In the genomic region with DNA sequence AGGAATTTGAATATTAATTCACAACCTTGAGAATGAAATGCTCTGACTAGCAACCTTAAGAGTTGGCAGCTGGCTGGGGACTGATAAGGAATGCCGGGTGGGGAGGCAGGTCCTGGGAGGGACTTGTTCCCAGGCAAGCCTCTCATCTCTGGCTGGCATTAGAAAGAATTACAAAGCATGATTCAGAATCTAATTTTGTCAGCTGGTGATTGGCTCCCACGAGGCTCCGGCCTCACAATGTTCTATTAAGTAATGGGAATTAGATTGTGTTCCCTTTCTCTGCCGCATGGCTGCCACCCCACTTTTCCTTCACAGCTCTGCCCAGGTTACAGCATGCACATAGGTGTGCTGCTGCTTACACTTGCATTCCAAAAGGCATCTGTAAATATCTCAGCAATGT, we compare ENCODE assay signal across 8 mouse cellular contexts.
DNase-seq lines count a peak whose midpoint lies in the region; ATAC-seq lines count a peak whose summit lies in the region.
"Had no signal": no experiment of that assay in that cellular context is flagged by ENCODE, and none has a peak within 500 bp of the region (broad histone marks: within the 10 kb centered on the region; RNA-seq: fewer than 3 reads in every experiment).

No protein-coding gene starts in this region.

- peak; percentile 19 to 23 for DNase-seq in heart, postnatal 36 days
- no peak for DNase-seq in right cerebral cortex, postnatal 14 days
- DNase-seq: right cerebral cortex, adult 18-20 months had no signal

- no peak overlapping the region for H3K4me2 ChIP-seq in neural tube, embryonic 14.5 days (ENCODE audit: low read depth, low read length)
- no peak overlapping the region for H3K4me2 ChIP-seq in neural tube, embryonic 15.5 days
- H3K4me2 ChIP-seq in forebrain, embryonic 15.5 days (replicated peaks) = no peak overlapping the region
- no peak overlapping the region for H3K4me2 ChIP-seq in stomach, embryonic 15.5 days

- no peak overlapping the region for H3K27ac ChIP-seq in neural tube, embryonic 14.5 days (ENCODE audit: low read depth, low read length)
- no peak overlapping the region for H3K27ac ChIP-seq in neural tube, embryonic 15.5 days (replicated peaks)
- no peak overlapping the region for H3K27ac ChIP-seq in forebrain, embryonic 15.5 days (replicated peaks)
- no peak overlapping the region for H3K27ac ChIP-seq in stomach, embryonic 15.5 days

- no peaks in the 10 kb centered on the region for H3K9me3 ChIP-seq in neural tube, embryonic 14.5 days (ENCODE audit: control insufficient read depth, low read length)
- no peaks in the 10 kb centered on the region for H3K9me3 ChIP-seq in neural tube, embryonic 15.5 days (replicated peaks)
- no peaks in the 10 kb centered on the region for H3K9me3 ChIP-seq in forebrain, embryonic 15.5 days
- no peaks in the 10 kb centered on the region for H3K9me3 ChIP-seq in stomach, embryonic 15.5 days

- no peak overlapping the region for H3K9ac ChIP-seq in neural tube, embryonic 14.5 days (replicated peaks; ENCODE audit: low read depth, low read length)
- H3K9ac ChIP-seq in neural tube, embryonic 15.5 days (replicated peaks) = no peak overlapping the region
- H3K9ac ChIP-seq in forebrain, embryonic 15.5 days (replicated peaks) = no peak overlapping the region
- H3K9ac ChIP-seq in stomach, embryonic 15.5 days = no peak overlapping the region

- intact Hi-C loops in heart, postnatal 36 days (cut with DNase I) = no loop called here

- H3K4me3 ChIP-seq in neural tube, embryonic 14.5 days (ENCODE audit: low read depth, low read length) = no peak overlapping the region
- no peak overlapping the region for H3K4me3 ChIP-seq in neural tube, embryonic 15.5 days (replicated peaks)
- no peak overlapping the region for H3K4me3 ChIP-seq in forebrain, embryonic 15.5 days
- H3K4me3 ChIP-seq in stomach, embryonic 15.5 days (replicated peaks) = no peak overlapping the region

- no peaks in the 10 kb centered on the region for H3K27me3 ChIP-seq in neural tube, embryonic 14.5 days (ENCODE audit: control insufficient read depth, insufficient read depth, low read length)
- H3K27me3 ChIP-seq in neural tube, embryonic 15.5 days (replicated peaks) = no peaks in the 10 kb centered on the region
- H3K27me3 ChIP-seq in forebrain, embryonic 15.5 days = no peaks in the 10 kb centered on the region
- H3K27me3 ChIP-seq in stomach, embryonic 15.5 days (replicated peaks) = no peaks in the 10 kb centered on the region

- H3K4me1 ChIP-seq in neural tube, embryonic 14.5 days (ENCODE audit: control insufficient read depth, insufficient read depth, low read length) = no peaks in the 10 kb centered on the region
- H3K4me1 ChIP-seq in neural tube, embryonic 15.5 days = no peaks in the 10 kb centered on the region
- no peaks in the 10 kb centered on the region for H3K4me1 ChIP-seq in forebrain, embryonic 15.5 days
- 0 out of 2 replicates have a peak, but pooled peaks cover 3% of the 10 kb centered on the region for H3K4me1 ChIP-seq in stomach, embryonic 15.5 days

- H3K36me3 ChIP-seq in neural tube, embryonic 14.5 days (ENCODE audit: control insufficient read depth, insufficient read depth, low read length) = no peaks in the 10 kb centered on the region
- no peaks in the 10 kb centered on the region for H3K36me3 ChIP-seq in neural tube, embryonic 15.5 days
- H3K36me3 ChIP-seq in forebrain, embryonic 15.5 days = no peaks in the 10 kb centered on the region
- no peaks in the 10 kb centered on the region for H3K36me3 ChIP-seq in stomach, embryonic 15.5 days

- 41% methylated on average over 4 of the region's 4 CpGs for WGBS in neural tube, embryonic 14.5 days
- 31% methylated on average over 4 of the region's 4 CpGs for WGBS in neural tube, embryonic 15.5 days
- WGBS in forebrain, embryonic 15.5 days = 31% methylated on average over 4 of the region's 4 CpGs
- 50% methylated on average over 4 of the region's 4 CpGs for WGBS in stomach, embryonic 15.5 days

- peak; percentile 60; the same call in 1 of the 2 replicates for ATAC-seq in neural tube, embryonic 14.5 days (ENCODE audit: low read depth)
- ATAC-seq in neural tube, embryonic 15.5 days (ENCODE audit: low FRiP score) = no peak
- ATAC-seq in forebrain, embryonic 15.5 days (replicated peaks) = peak; percentile 41; the same call in 1 of the 2 replicates
- peak; percentile 71; the same call in 1 of the 2 replicates for ATAC-seq in stomach, embryonic 15.5 days (ENCODE audit: insufficient read depth, low FRiP score, low read depth)
- ATAC-seq in megakaryocyte-erythroid progenitor cell, adult 5-6 weeks (replicated peaks; ENCODE audit: low FRiP score, low TSS enrichment, poor library complexity, severe bottlenecking) = no peak

Comparison
In these comparisons a context has a peak if more than half of its experiments do, and no peak if none do; other contexts are left out.
1. ATAC-seq: peak in neural tube, embryonic 14.5 days (single experiment), forebrain, embryonic 15.5 days (single experiment) and stomach, embryonic 15.5 days (single experiment); none in neural tube, embryonic 15.5 days (single experiment) and megakaryocyte-erythroid progenitor cell, adult 5-6 weeks (single experiment).